Comparison of ENCODE assay signal across 8 mouse cellular contexts in genomic region chr17:32364331-32364730, GRCm38 (mm10). TPM values are rescaled to one million over a fixed set of nuclear protein-coding genes. Genes with fewer than 3 reads are reported as not detected.
DNase-seq lines count a peak whose midpoint lies in the region; ATAC-seq and TF ChIP-seq lines count a peak whose summit lies in the region.

No protein-coding gene starts in this region.

- H3K36me3 ChIP-seq in MEL (ENCODE audit: control insufficient read depth in 1 of 2, insufficient read depth in 2 of 2, low read length in 2 of 2), result peaks cover 3 to 19% of the 10 kb centered on the region in 2 experiments; a peak in 3 of 4 replicates
- H3K36me3 ChIP-seq in forebrain, embryonic 16.5 days (ENCODE audit: control insufficient read depth, insufficient read depth), result peaks cover 23% of the 10 kb centered on the region
- H3K36me3 ChIP-seq in lung, postnatal 0 days (ENCODE audit: insufficient read depth, low read length), result peaks cover 15% of the 10 kb centered on the region

- ATAC-seq in forebrain, embryonic 16.5 days, result peak; percentile 97
- peak; percentile 97 for ATAC-seq in lung, postnatal 0 days

- peak overlapping the region; percentile 95 for H3K9ac ChIP-seq in MEL (ENCODE audit: control insufficient read depth, low read depth, low read length, poor library complexity, severe bottlenecking)
- H3K9ac ChIP-seq in forebrain, embryonic 16.5 days (replicated peaks; ENCODE audit: low read depth, low read length), result peak overlapping the region; percentile 93
- H3K9ac ChIP-seq in lung, postnatal 0 days (replicated peaks; ENCODE audit: low read depth), result peak overlapping the region; percentile 76

- H3K27ac ChIP-seq in MEL (ENCODE audit: control insufficient read depth, low read depth, low read length), result peak overlapping the region; percentile 68
- peak overlapping the region; percentile 69 for H3K27ac ChIP-seq in forebrain, embryonic 16.5 days (ENCODE audit: low read length)
- peak overlapping the region; percentile 54 for H3K27ac ChIP-seq in lung, postnatal 0 days (ENCODE audit: low read length)

- peak overlapping the region; percentile 51 for H3K4me2 ChIP-seq in forebrain, embryonic 16.5 days (ENCODE audit: low read length)
- H3K4me2 ChIP-seq in lung, postnatal 0 days (replicated peaks; ENCODE audit: low read depth, low read length), result peak overlapping the region; percentile 89

- peak overlapping the region; percentile 55 to 94 for H3K4me3 ChIP-seq in MEL (ENCODE audit: control insufficient read depth in 1 of 2, insufficient read depth in 1 of 2, low read depth in 2 of 2, low read length in 2 of 2)
- H3K4me3 ChIP-seq in forebrain, embryonic 16.5 days (replicated peaks; ENCODE audit: low read length), result peak overlapping the region; percentile 93
- H3K4me3 ChIP-seq in lung, postnatal 0 days (ENCODE audit: low read depth, low read length), result peak overlapping the region; percentile 99

- TF ChIP-seq CTCF in MEL (IDR thresholded peaks at IDR 0.05 in 2 of 3, conservative IDR thresholded peaks at IDR 0.05 in 1 of 3; ENCODE audit: control insufficient read depth in 1 of 3, insufficient read depth in 1 of 3, low read depth in 2 of 3, low read length in 3 of 3, poor library complexity in 1 of 3, severe bottlenecking in 1 of 3), result no peak
- TF ChIP-seq CTCF in lung, postnatal 0 days (IDR thresholded peaks at IDR 0.05), result 0 out of 2 replicates have a peak, but pooled peaks have one; percentile 16

- no peaks in the 10 kb centered on the region for H3K9me3 ChIP-seq in MEL (replicated peaks; ENCODE audit: insufficient read depth, low read length)
- H3K9me3 ChIP-seq in forebrain, embryonic 16.5 days (ENCODE audit: control insufficient read depth, low read length), result no peaks in the 10 kb centered on the region
- H3K9me3 ChIP-seq in lung, postnatal 0 days (ENCODE audit: low read length), result no peaks in the 10 kb centered on the region

- peaks cover 19% of the 10 kb centered on the region for H3K79me2 ChIP-seq in MEL (ENCODE audit: control insufficient read depth, insufficient read depth, low read length, poor library complexity)

- TF ChIP-seq EP300 in MEL (IDR thresholded peaks at IDR 0.05; ENCODE audit: low read depth in 1 of 2, low read length in 2 of 2), result no peak
- no peak for TF ChIP-seq EP300 in lung, postnatal 0 days (IDR thresholded peaks at IDR 0.05)

- TF ChIP-seq RAD21 in MEL (IDR thresholded peaks at IDR 0.05; ENCODE audit: low read depth, low read length), result no peak

- peaks cover 5 to 26% of the 10 kb centered on the region in 2 experiments for H3K4me1 ChIP-seq in MEL (ENCODE audit: control insufficient read depth in 1 of 2, insufficient read depth in 2 of 2, low read length in 2 of 2)
- peaks cover 20% of the 10 kb centered on the region for H3K4me1 ChIP-seq in forebrain, embryonic 16.5 days (replicated peaks; ENCODE audit: control insufficient read depth, insufficient read depth, low read length)
- peaks cover 15% of the 10 kb centered on the region; the same call in 1 of the 2 replicates for H3K4me1 ChIP-seq in lung, postnatal 0 days (ENCODE audit: insufficient read depth, low read depth, low read length)

- peak; percentile 45 to 65; a peak in 2 of 4 replicates for TF ChIP-seq POLR2A in MEL (IDR thresholded peaks at IDR 0.05; ENCODE audit: control insufficient read depth in 1 of 2, insufficient read depth in 1 of 2, low read depth in 1 of 2, low read length in 2 of 2, poor library complexity in 1 of 2)

- H3K27me3 ChIP-seq in MEL (ENCODE audit: control insufficient read depth in 1 of 2, insufficient read depth in 2 of 2, low read length in 2 of 2), result no peaks in the 10 kb centered on the region
- no peaks in the 10 kb centered on the region for H3K27me3 ChIP-seq in forebrain, embryonic 16.5 days (replicated peaks; ENCODE audit: control insufficient read depth, insufficient read depth, low read length)
- H3K27me3 ChIP-seq in lung, postnatal 0 days (replicated peaks; ENCODE audit: insufficient read depth, low read length), result no peaks in the 10 kb centered on the region

- peak; percentile 91 for DNase-seq in MEL (ENCODE audit: low read depth, low spot score)
- peak; percentile 86 for DNase-seq in cerebellum, adult 11-12 months
- peak; percentile 93 for DNase-seq in heart, postnatal 4 days
- peak; percentile 89 for DNase-seq in layer of hippocampus, adult 9-11 months
- DNase-seq in lung, postnatal 0 days (ENCODE audit: low spot score), result peak; percentile 95
- peak; percentile 83 for DNase-seq in ovary, postnatal 14 days (ENCODE audit: low spot score)
- peak; percentile 88 for DNase-seq in thymus, postnatal 14 days

- WGBS in forebrain, embryonic 16.5 days, result under 1% methylated on average over 36 of the region's 47 CpGs
- under 1% methylated on average over 24 of the region's 47 CpGs for WGBS in lung, postnatal 0 days

TF ChIP-seq in MEL, 35 proteins besides CTCF, POLR2A, EP300 and RAD21:
- no peak for TF ChIP-seq CHD1 (IDR thresholded peaks at IDR 0.05; ENCODE audit: low read depth, low read length)
- TF ChIP-seq MAX (IDR thresholded peaks at IDR 0.05; ENCODE audit: low read length), result peak; percentile 89
- TF ChIP-seq TCF12 (IDR thresholded peaks at IDR 0.05; ENCODE audit: low read depth, low read length), result peak; percentile 43
- TF ChIP-seq USF1 (IDR thresholded peaks at IDR 0.05; ENCODE audit: low read depth, low read length), result peak; percentile 62
- TF ChIP-seq HCFC1 (IDR thresholded peaks at IDR 0.05; ENCODE audit: low read depth, low read length), result peak; percentile 88
- TF ChIP-seq CHD2 (IDR thresholded peaks at IDR 0.05; ENCODE audit: low read length), result no peak
- peak; percentile 90 for TF ChIP-seq SIN3A (IDR thresholded peaks at IDR 0.05; ENCODE audit: low read length)
- TF ChIP-seq SMC3 (IDR thresholded peaks at IDR 0.05; ENCODE audit: low read depth, low read length), result no peak
- TF ChIP-seq GABPA (IDR thresholded peaks at IDR 0.05; ENCODE audit: low read depth, low read length), result no peak
- no peak for TF ChIP-seq ZMIZ1 (IDR thresholded peaks at IDR 0.05; ENCODE audit: low read depth, low read length)
- peak; percentile 81; the same call in 1 of the 2 replicates for TF ChIP-seq MYC (IDR thresholded peaks at IDR 0.05; ENCODE audit: low read depth, low read length)
- peak; percentile 45; the same call in 1 of the 2 replicates for TF ChIP-seq NRF1 (IDR thresholded peaks at IDR 0.05; ENCODE audit: insufficient read depth, low read depth, low read length, poor library complexity, severe bottlenecking)
- peak; percentile 50 for TF ChIP-seq NELFE (IDR thresholded peaks at IDR 0.05; ENCODE audit: low read depth, low read length)
- TF ChIP-seq MAZ (IDR thresholded peaks at IDR 0.05; ENCODE audit: low read depth, low read length), result peak; percentile 71; the same call in 1 of the 2 replicates
- TF ChIP-seq GATA1 (IDR thresholded peaks at IDR 0.05; ENCODE audit: low read depth, low read length), result no peak
- peak; percentile 15; the same call in 1 of the 2 replicates for TF ChIP-seq TBP (IDR thresholded peaks at IDR 0.05; ENCODE audit: low read depth, low read length)
- peak; percentile 92 for TF ChIP-seq MXI1 (IDR thresholded peaks at IDR 0.05; ENCODE audit: low read depth, low read length)
- TF ChIP-seq TAL1 (IDR thresholded peaks at IDR 0.05; ENCODE audit: low read length), result no peak
- TF ChIP-seq JUND (IDR thresholded peaks at IDR 0.05; ENCODE audit: low read depth, low read length), result no peak

RNA-seq across cellular contexts. Expression of gene Akap8l, which starts 13.9 kb away (rescaled TPM):
- 34.1 and 40.0 TPM in 2 replicates for total RNA-seq in MEL (2012; rRNA removed)
- 10 to 100 TPM in 1 of 2 experiments, not detected in 1; 63.8 TPM for polyA plus RNA-seq in MEL (2012; ENCODE audit: insufficient read depth in 1 of 2, insufficient read length in 2 of 2, low read depth in 1 of 2, low replicate concordance in 2 of 2, missing spikeins in 1 of 2)
- 132 and 164 TPM in 2 replicates for polyA plus RNA-seq in forebrain, embryonic 16.5 days (2015; fragmentation: Nextera tagmentation; extraction: Ambion mirVana)
- 10 to 100 TPM; 57.4 to 57.8 TPM for total RNA-seq in heart, postnatal 4 days (2021)
- polyA plus RNA-seq in lung, postnatal 0 days (2015; fragmentation: Nextera tagmentation; extraction: Ambion mirVana), result 59.9 and 66.3 TPM in 2 replicates

RNA-seq across cellular contexts. Expression of gene Wiz, which starts 24.9 kb away (rescaled TPM):
- total RNA-seq in MEL (2012; rRNA removed), result 4.4 and 5.6 TPM in 2 replicates
- polyA plus RNA-seq in MEL (2012; ENCODE audit: insufficient read depth in 1 of 2, insufficient read length in 2 of 2, low read depth in 1 of 2, low replicate concordance in 2 of 2, missing spikeins in 1 of 2), result 10 to 100 TPM in 1 of 2 experiments, not detected in 1; 44.1 TPM
- 35.7 and 39.1 TPM in 2 replicates for polyA plus RNA-seq in forebrain, embryonic 16.5 days (2015; fragmentation: Nextera tagmentation; extraction: Ambion mirVana)
- total RNA-seq in heart, postnatal 4 days (2021), result 10 to 100 TPM; 33.7 to 34.6 TPM
- 12.1 and 12.8 TPM in 2 replicates for polyA plus RNA-seq in lung, postnatal 0 days (2015; fragmentation: Nextera tagmentation; extraction: Ambion mirVana)

RNA-seq across cellular contexts. Expression of gene Rasal3, which starts 39.1 kb away (rescaled TPM):
- 0.04 TPM in 1 of 2 replicates, not detected in the other for total RNA-seq in MEL (2012; rRNA removed)
- polyA plus RNA-seq in MEL (2012; ENCODE audit: insufficient read depth in 1 of 2, insufficient read length in 2 of 2, low read depth in 1 of 2, low replicate concordance in 2 of 2, missing spikeins in 1 of 2), result under 1 TPM in 1 of 2 experiments, not detected in 1; 0.04 TPM
- 0.57 and 0.73 TPM in 2 replicates for polyA plus RNA-seq in forebrain, embryonic 16.5 days (2015; fragmentation: Nextera tagmentation; extraction: Ambion mirVana)
- under 1 TPM; 0.52 to 0.67 TPM for total RNA-seq in heart, postnatal 4 days (2021)
- polyA plus RNA-seq in lung, postnatal 0 days (2015; fragmentation: Nextera tagmentation; extraction: Ambion mirVana), result 0.79 and 1.2 TPM in 2 replicates

RNA-seq across cellular contexts. Expression of gene Akap8, which starts 43.3 kb away (rescaled TPM):
- total RNA-seq in MEL (2012; rRNA removed), result 80.3 and 101 TPM in 2 replicates
- polyA plus RNA-seq in MEL (2012; ENCODE audit: insufficient read depth in 1 of 2, insufficient read length in 2 of 2, low read depth in 1 of 2, low replicate concordance in 2 of 2, missing spikeins in 1 of 2), result 100 to 1,000 TPM in 1 of 2 experiments, 10 to 100 TPM in 1; 77.9 to 127 TPM
- 112 and 123 TPM in 2 replicates for polyA plus RNA-seq in forebrain, embryonic 16.5 days (2015; fragmentation: Nextera tagmentation; extraction: Ambion mirVana)
- total RNA-seq in heart, postnatal 4 days (2021), result 10 to 100 TPM; 68.8 to 78.1 TPM
- 30.2 and 34.0 TPM in 2 replicates for polyA plus RNA-seq in lung, postnatal 0 days (2015; fragmentation: Nextera tagmentation; extraction: Ambion mirVana)

RNA-seq across cellular contexts. Expression of gene Pglyrp2, which starts 59.6 kb away (rescaled TPM):
- 1.8 and 2.5 TPM in 2 replicates for total RNA-seq in MEL (2012; rRNA removed)
- polyA plus RNA-seq in MEL (2012; ENCODE audit: insufficient read depth in 1 of 2, insufficient read length in 2 of 2, low read depth in 1 of 2, low replicate concordance in 2 of 2, missing spikeins in 1 of 2), result 1 to 10 TPM in 1 of 2 experiments, not detected in 1; 3.5 TPM
- not detected in 2 replicates for polyA plus RNA-seq in forebrain, embryonic 16.5 days (2015; fragmentation: Nextera tagmentation; extraction: Ambion mirVana)
- total RNA-seq in heart, postnatal 4 days (2021), result not detected
- 0.05 TPM in 1 of 2 replicates, not detected in the other for polyA plus RNA-seq in lung, postnatal 0 days (2015; fragmentation: Nextera tagmentation; extraction: Ambion mirVana)

Comparison
In these comparisons a context has a peak if more than half of its experiments do, and no peak if none do; other contexts are left out.
1. Peak in every context shown above with its lines: DNase-seq, ATAC-seq, H3K4me3 ChIP-seq and H3K27ac ChIP-seq.